Mouse (Mus musculus) stomach, postnatal 0 days (tissue): ENCODE data around the gene Med8. TPM values are rescaled to one million over a fixed set of nuclear protein-coding genes. Genes with fewer than 3 reads are reported as not detected.

Experiments used
- ATAC-seq: fragments of 200-750 bp; cut with Nextera tagmentation; 2 replicates; pipeline ENCODE4 v1.8.0; 2017; ENCODE audit not compliant: low FRiP score, low TSS enrichment
- DNase-seq: peaks from one replicate; pipeline ENCODE4 v3.0.0-alpha.2; 2016; ENCODE audit warnings: low spot score
- H3K27ac ChIP-seq: fragments of 300-500 bp; sonication (generic); replicated peaks from 2 replicates; pipeline ENCODE4 v1.5.1; 2014; ENCODE audit warnings: mild to moderate bottlenecking, control low read depth
- H3K27me3 ChIP-seq: fragments of 300-500 bp; sonication (generic); 2 replicates; pipeline ENCODE4 v1.6.1; 2014; ENCODE audit warnings: low read length; ENCODE audit not compliant: control insufficient read depth, insufficient read depth
- H3K36me3 ChIP-seq: fragments of 300-500 bp; sonication (generic); 2 replicates; pipeline ENCODE4 v1.6.1; 2014; ENCODE audit warnings: low read length, mixed read lengths; ENCODE audit not compliant: control insufficient read depth, insufficient read depth
- H3K4me1 ChIP-seq: fragments of 300-500 bp; sonication (generic); replicated peaks from 2 replicates; pipeline ENCODE4 v1.6.1; 2014; ENCODE audit warnings: antibody characterized with exemption; ENCODE audit not compliant: control insufficient read depth, insufficient read depth
- H3K4me2 ChIP-seq: fragments of 300-500 bp; sonication (generic); replicated peaks from 2 replicates; pipeline ENCODE4 v1.6.1; 2014; ENCODE audit warnings: low read depth, mild to moderate bottlenecking, control low read depth, moderate library complexity
- H3K4me3 ChIP-seq: fragments of 300-500 bp; sonication (generic); 2 replicates; pipeline ENCODE4 v1.5.1; 2014; ENCODE audit warnings: low read depth, low read length, control low read depth
- H3K9ac ChIP-seq: fragments of 300-500 bp; sonication (generic); 2 replicates; pipeline ENCODE4 v1.6.1; 2014; ENCODE audit warnings: mild to moderate bottlenecking, low read length, control low read depth, mixed read lengths
- H3K9me3 ChIP-seq: fragments of 300-500 bp; sonication (generic); 2 replicates; pipeline ENCODE4 v1.6.1; 2016; ENCODE audit warnings: low read length; ENCODE audit not compliant: control insufficient read depth
- CTCF ChIP-seq: IDR thresholded peaks from 2 replicates; pipeline ENCODE4 v1.5.1; 2016; ENCODE audit warnings: antibody characterized with exemption, low read depth, mild to moderate bottlenecking, moderate library complexity
- EP300 ChIP-seq: optimal IDR thresholded peaks from 2 replicates; pipeline ENCODE3; 2016; ENCODE audit warnings: antibody characterized with exemption
- WGBS: fragments of 180-500 bp; shearing (Covaris S2); extraction: QIAGEN DNeasy Blood & Tissue Kit; methylation state at CpG from one replicate; pipeline ENCODE4 v1.1.7; 2014; 5-methylcytosine and 5-hydroxymethylcytosine counted together
- polyA plus RNA-seq: library from polyadenylated mRNA; unstranded; fragments of >200 nt; fragmentation: Nextera tagmentation; extraction: Ambion mirVana; gene quantifications from 2 replicates; pipeline ENCODE4 v1.2.1, GENCODE M21; 2015

Gene Med8
- polyA plus RNA-seq, 1 experiment from 2014 or later: 86.7 TPM

DNA sequence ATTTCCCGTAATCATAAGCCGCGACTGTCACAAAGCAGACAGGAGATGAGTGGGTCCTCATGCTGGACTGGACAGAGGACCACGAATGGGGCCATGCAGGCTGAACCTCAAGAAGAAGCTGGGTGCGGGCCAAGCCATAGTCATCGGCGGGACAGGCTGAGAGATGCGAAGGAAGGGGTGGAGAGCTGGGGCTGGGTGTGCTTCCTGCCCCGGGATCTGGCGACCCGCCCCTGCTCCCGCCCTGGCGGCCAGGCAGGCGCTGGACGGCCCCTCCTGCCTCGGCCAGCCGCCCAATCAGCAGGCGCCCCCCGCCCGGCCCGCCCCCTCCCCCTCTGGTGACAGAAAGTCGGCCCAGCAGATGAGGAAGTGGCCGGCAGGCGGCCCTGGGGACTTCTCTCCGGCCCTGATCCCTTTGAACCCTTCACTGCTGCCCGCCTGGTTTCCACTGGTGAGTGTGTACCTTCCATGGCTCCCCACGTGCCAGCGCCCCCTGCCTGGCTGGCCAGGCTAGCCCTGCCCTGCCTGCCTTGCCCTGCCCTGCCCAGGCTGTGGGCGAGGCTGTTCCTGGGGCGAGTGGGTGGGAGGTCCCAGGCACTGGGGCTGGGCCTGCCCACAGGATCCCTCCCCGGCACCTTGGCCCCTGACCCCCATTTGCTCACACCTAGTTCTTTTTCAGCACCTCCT is 18.8 kb downstream of the Med8 start, which contains the start of gene Elovl1:
TSS of gene Elovl1 (plus strand) at position 326 of the 684 bp plus-strand sequence.
- WGBS: 0% methylated on average over 17 of the region's 31 CpGs
- H3K9me3 ChIP-seq: no peaks in the 10 kb centered on the region
- peak; percentile 96 for DNase-seq
- H3K27ac ChIP-seq: peak within 1 kb of the TSS; percentile 94
- peaks cover 4% of the 10 kb centered on the region for H3K4me1 ChIP-seq
- no peaks in the 10 kb centered on the region for H3K27me3 ChIP-seq
- ATAC-seq: peak; percentile 96
- TF ChIP-seq EP300: no peak
- peak; percentile 69 for TF ChIP-seq CTCF
- H3K36me3 ChIP-seq: peaks cover 15% of the 10 kb centered on the region
- H3K9ac ChIP-seq: peak within 1 kb of the TSS; percentile 84
- peak within 1 kb of the TSS; percentile 77 for H3K4me3 ChIP-seq
- peak within 1 kb of the TSS; percentile 91 for H3K4me2 ChIP-seq

DNA sequence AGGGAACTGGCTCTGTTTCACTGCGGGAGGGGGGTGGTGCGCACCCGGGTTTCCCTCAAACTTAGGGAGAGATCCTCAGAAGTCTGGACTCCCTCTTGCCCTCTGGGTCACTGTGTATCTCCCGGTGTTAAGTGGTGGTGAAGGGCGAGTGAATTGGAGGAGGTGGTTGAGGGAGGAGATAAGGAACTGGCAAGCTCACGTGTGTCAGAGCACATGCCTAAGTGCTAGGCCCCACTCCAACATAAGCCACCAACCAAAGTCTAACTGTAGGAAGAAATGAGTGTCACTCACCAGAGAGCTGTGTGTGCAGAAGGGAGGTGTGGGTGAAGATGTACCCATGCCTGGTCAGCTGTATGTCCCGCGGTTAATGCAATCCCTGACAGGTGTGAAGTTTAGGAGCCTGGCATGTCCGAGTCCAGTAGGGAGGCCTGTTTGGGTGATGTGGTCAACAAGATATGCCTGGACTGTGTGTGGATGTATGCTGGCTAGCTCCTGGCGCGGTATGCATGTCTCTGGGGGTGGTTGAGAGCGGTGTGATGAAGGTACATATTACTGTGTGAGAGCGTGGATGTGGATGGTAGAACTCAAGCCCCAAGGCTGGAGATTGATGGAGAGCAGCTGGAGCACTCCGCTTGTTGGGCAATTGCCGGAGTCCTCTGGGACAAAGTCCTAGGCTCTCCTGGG is 19.5 kb downstream of the Med8 start:
- peaks cover 4% of the 10 kb centered on the region for H3K4me1 ChIP-seq
- H3K9ac ChIP-seq: peak overlapping the region; percentile 84
- ATAC-seq: peak; percentile 51
- peak overlapping the region; percentile 91 for H3K4me2 ChIP-seq
- peak; percentile 52 for DNase-seq
- peak overlapping the region; percentile 94 for H3K27ac ChIP-seq
- H3K27me3 ChIP-seq: no peaks in the 10 kb centered on the region
- TF ChIP-seq EP300 (no peak), CTCF (no peak)
- WGBS: 20% methylated on average over 15 of the region's 15 CpGs
- H3K4me3 ChIP-seq: peak overlapping the region; percentile 77
- H3K36me3 ChIP-seq: peaks cover 15% of the 10 kb centered on the region
- H3K9me3 ChIP-seq: no peaks in the 10 kb centered on the region

DNA sequence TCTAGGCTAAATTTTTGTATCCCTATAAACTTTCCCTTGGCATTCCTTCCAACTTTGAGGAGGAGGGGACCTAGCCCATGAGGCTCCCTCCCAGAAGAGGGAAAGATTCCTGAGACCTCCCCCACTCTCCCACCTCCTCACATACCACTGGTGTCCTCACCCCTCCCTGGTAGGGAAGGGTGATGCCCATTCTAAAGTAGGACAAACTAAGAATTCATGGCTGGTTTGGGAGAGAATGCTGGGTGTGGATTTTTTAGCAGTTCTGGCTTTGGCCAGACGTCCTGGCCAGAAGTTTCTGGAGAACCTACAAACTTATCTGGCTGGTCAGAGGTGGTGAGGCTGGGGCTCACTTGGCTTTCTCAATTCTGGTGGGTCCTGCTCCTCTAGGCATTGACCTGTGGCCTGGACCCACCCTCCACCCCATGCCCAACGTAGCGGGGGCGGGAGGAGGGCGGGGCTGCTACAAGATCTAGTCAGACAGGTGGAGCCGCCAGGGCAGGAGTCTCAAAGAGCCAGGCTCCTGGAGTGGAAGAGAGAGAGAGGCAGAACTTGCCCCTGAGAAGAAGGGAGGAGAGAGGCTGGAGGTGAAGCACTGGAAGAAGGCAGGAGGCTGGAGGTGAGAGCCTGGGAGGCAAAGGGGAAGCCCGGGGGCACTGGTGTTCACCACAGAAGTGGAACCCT is 20.2 kb downstream of the Med8 start:
- H3K27ac ChIP-seq: peak overlapping the region; percentile 94
- H3K36me3 ChIP-seq: peaks cover 15% of the 10 kb centered on the region
- H3K4me1 ChIP-seq: peaks cover 4% of the 10 kb centered on the region
- peak overlapping the region; percentile 91 for H3K4me2 ChIP-seq
- TF ChIP-seq CTCF (no peak), EP300 (no peak)
- H3K4me3 ChIP-seq: peak overlapping the region; percentile 77
- peak overlapping the region; percentile 84 for H3K9ac ChIP-seq
- WGBS: 37% methylated on average over 6 of the region's 7 CpGs
- H3K27me3 ChIP-seq: no peaks in the 10 kb centered on the region
- H3K9me3 ChIP-seq: no peaks in the 10 kb centered on the region
- ATAC-seq: no peak
- DNase-seq: peak; percentile 70

DNA sequence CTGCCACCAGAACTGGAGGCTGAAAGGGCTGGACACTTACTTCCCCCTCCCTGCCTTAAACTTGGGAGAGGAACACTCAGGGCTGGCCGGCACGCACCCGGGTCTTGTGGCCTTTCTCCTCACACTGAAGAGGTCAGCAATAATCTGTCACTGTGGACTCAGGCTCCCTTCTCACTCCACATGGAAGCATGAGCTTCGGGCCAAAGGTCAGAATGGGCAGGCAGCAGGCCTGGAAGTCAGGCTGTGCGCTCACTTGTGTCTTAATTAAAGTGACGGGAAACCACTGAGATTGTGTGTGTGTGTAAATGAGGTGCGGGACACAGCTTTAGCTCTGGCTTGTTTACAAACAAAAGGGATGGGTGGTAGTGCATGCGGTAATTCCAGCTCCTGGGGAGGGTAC is 23.2 kb downstream of the Med8 start:
- H3K27ac ChIP-seq: no peak overlapping the region

DNA sequence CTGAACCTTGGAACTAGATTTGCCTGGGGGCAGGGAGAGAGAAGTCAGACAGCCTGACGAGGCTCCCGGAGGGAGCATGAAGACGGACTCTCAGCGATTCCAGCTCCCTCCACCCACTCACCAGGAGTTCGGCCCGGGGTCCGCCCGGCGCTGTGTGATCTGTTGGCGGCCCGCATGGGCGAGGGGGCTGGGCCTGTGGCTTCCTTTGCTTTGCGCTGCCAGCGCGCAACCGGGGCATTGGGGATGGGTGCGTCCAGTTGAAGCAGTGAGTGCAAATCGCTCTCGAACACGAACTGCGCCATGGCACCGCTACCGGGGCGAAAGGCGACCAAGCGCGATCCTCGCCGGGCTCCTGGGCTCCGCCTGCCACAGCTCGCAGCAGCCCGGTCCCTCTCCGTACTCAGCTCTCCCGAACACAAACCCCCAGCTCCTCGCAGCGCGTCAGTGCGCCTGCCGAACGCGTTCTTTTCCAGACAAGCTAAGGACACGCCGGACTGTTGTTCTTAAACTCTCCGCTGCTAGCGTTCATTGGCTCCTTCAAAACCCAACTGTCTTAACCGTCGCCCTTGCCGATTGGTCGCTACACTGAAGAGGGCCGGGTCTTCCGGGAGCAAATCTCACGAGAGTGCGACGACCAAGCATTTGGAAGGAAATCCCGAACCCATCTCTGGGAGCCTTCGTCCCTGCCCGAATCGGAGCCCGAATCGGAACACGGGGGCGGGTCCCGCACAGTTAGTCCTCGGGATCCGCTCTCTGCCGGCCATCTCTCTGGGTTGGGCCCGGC is 27.9 kb downstream of the Med8 start, which contains the start of gene Cdc20:
TSS of gene Cdc20 (minus strand) at position 533 of the 784 bp plus-strand sequence.
- DNase-seq (peak; percentile 91), ATAC-seq (peak; percentile 96)
- Histone ChIP-seq H3K36me3 (peaks cover 7% of the 10 kb centered on the region), H3K9me3 (no peaks in the 10 kb centered on the region), H3K4me1 (peaks cover 7% of the 10 kb centered on the region; the same call in 1 of the 2 replicates), H3K4me3 (peak within 1 kb of the TSS; percentile 52), H3K4me2 (peak within 1 kb of the TSS; percentile 90), H3K27me3 (no peaks in the 10 kb centered on the region), H3K27ac (peak within 1 kb of the TSS; percentile 88), H3K9ac (peak within 1 kb of the TSS; percentile 73)
- WGBS: under 1% methylated on average over 65 of the region's 67 CpGs
- TF ChIP-seq EP300 (peak; percentile 90), CTCF (peak; percentile 4; the same call in 1 of the 2 replicates)

More for the DNA sequence above, 23.2 kb downstream of the Med8 start:
- TF ChIP-seq EP300 (no peak), CTCF (no peak)
- Histone ChIP-seq H3K9ac (no peak overlapping the region), H3K36me3 (peaks cover 15% of the 10 kb centered on the region), H3K4me3 (no peak overlapping the region), H3K9me3 (no peaks in the 10 kb centered on the region), H3K4me2 (no peak overlapping the region), H3K27me3 (no peaks in the 10 kb centered on the region), H3K4me1 (peaks cover 11% of the 10 kb centered on the region)
- ATAC-seq (no peak), DNase-seq (no peak)
- 72% methylated on average over 8 of the region's 8 CpGs for WGBS
